22 mouse cellular contexts compared by ENCODE assay signal in the genomic region with DNA sequence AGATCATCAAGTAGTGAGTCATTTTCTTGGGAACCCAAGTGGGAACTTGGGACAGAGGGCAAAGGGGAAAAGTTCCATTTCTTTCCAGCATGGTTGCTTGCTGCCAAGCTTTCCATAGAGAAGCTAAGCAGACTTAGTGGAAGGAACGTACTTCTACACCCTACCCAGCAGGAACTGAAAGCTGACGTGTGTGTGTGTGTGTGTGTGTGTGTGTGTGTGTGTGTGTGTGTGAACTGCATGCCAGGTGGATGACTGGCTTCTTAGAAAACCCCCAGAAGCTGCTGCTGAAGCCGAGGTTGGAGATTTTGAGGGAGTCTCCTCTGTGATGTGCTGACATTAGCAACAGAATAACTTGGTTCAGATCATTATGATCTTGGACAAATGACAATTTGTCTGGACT.
DNase-seq lines count a peak whose midpoint lies in the region; ATAC-seq and TF ChIP-seq lines count a peak whose summit lies in the region.
"Had no signal": no experiment of that assay in that cellular context is flagged by ENCODE, and none has a peak within 500 bp of the region (broad histone marks: within the 10 kb centered on the region; RNA-seq: fewer than 3 reads in every experiment).

No protein-coding gene starts in this region.

- WGBS in lung, postnatal 0 days = 45% methylated on average over 3 of the region's 3 CpGs
- 43% methylated on average over 3 of the region's 3 CpGs for whole genome bisulfite sequencing in lung, adult 2 months

- no peak overlapping the region for H3K4me2 ChIP-seq in lung, postnatal 0 days (replicated peaks; ENCODE audit: low read depth, low read length)
- H3K4me2 ChIP-seq: forebrain, embryonic 15.5 days; heart, embryonic 11.5 days; heart, embryonic 15.5 days; hindbrain, embryonic 13.5 days; intestine, embryonic 15.5 days had no signal

- TF ChIP-seq POLR2A in lung, adult 2 months (IDR thresholded peaks at IDR 0.05; ENCODE audit: borderline replicate concordance, extremely low read depth, low read depth, low read length) = no peak

- H3K4me3 ChIP-seq in lung, postnatal 0 days (ENCODE audit: low read depth, low read length) = no peak overlapping the region
- no peak overlapping the region for H3K4me3 ChIP-seq in lung, adult 2 months (replicated peaks; ENCODE audit: extremely low read depth, low read depth, low read length)
- H3K4me3 ChIP-seq: embryonic facial prominence, embryonic 10.5 days; erythroblast, embryonic 14.5 days; forebrain, embryonic 15.5 days; heart, adult 2 months; heart, embryonic 15.5 days; hindbrain, embryonic 13.5 days; intestine, embryonic 15.5 days had no signal

- no peak for TF ChIP-seq EP300 in lung, postnatal 0 days (IDR thresholded peaks at IDR 0.05)

- H3K27ac ChIP-seq in lung, postnatal 0 days (ENCODE audit: low read length) = no peak overlapping the region
- H3K27ac ChIP-seq: embryonic facial prominence, embryonic 10.5 days; forebrain, embryonic 15.5 days; heart, adult 2 months; heart, embryonic 15.5 days; hindbrain, embryonic 13.5 days had no signal

- no peaks in the 10 kb centered on the region for H3K27me3 ChIP-seq in lung, postnatal 0 days (replicated peaks; ENCODE audit: insufficient read depth, low read length)
- no peaks in the 10 kb centered on the region for H3K27me3 ChIP-seq in splenic B cell, adult 2 months (ENCODE audit: control insufficient read depth, insufficient read depth, low read length, poor library complexity, severe bottlenecking)
- H3K27me3 ChIP-seq: forebrain, embryonic 15.5 days; heart, embryonic 15.5 days; hindbrain, embryonic 13.5 days; intestine, embryonic 15.5 days had no signal

- TF ChIP-seq CTCF in lung, postnatal 0 days (IDR thresholded peaks at IDR 0.05) = no peak
- TF ChIP-seq CTCF in lung, adult 2 months (IDR thresholded peaks at IDR 0.05; ENCODE audit: insufficient read depth, low read length) = no peak

- ATAC-seq in lung, postnatal 0 days = peak; percentile 41
- ATAC-seq: forebrain, embryonic 15.5 days; intestine, embryonic 15.5 days had no signal

- H3K9ac ChIP-seq in lung, postnatal 0 days (replicated peaks; ENCODE audit: low read depth) = no peak overlapping the region
- H3K9ac ChIP-seq: forebrain, embryonic 15.5 days; heart, embryonic 15.5 days; hindbrain, embryonic 13.5 days; intestine, embryonic 15.5 days had no signal

- H3K9me3 ChIP-seq in lung, postnatal 0 days (ENCODE audit: low read length) = no peaks in the 10 kb centered on the region
- H3K9me3 ChIP-seq: forebrain, embryonic 15.5 days; heart, embryonic 15.5 days; hindbrain, embryonic 13.5 days; intestine, embryonic 15.5 days had no signal

- H3K36me3 ChIP-seq in lung, postnatal 0 days (ENCODE audit: insufficient read depth, low read length) = no peaks in the 10 kb centered on the region
- no peaks in the 10 kb centered on the region for H3K36me3 ChIP-seq in splenic B cell, adult 2 months (ENCODE audit: control insufficient read depth, insufficient read depth, low read length, poor library complexity, severe bottlenecking)
- H3K36me3 ChIP-seq: forebrain, embryonic 15.5 days; heart, embryonic 15.5 days; intestine, embryonic 15.5 days had no signal

- H3K4me1 ChIP-seq in lung, postnatal 0 days (ENCODE audit: insufficient read depth, low read depth, low read length) = 0 out of 2 replicates have a peak, but pooled peaks cover 4% of the 10 kb centered on the region
- peaks cover 9% of the 10 kb centered on the region for H3K4me1 ChIP-seq in lung, adult 2 months (ENCODE audit: control insufficient read depth, insufficient read depth, low read length)
- H3K4me1 ChIP-seq: forebrain, embryonic 15.5 days had no signal

- DNase-seq in lung, postnatal 0 days (ENCODE audit: low spot score) = no peak
- DNase-seq in lung, adult 2 months = no peak
- peak; percentile 57 for DNase-seq in A20 (ENCODE audit: low read depth, low spot score)
- peak; percentile 67 for DNase-seq in adipocyte (ENCODE audit: low spot score)
- DNase-seq in splenic B cell, adult 2 months (ENCODE audit: low read depth, low spot score) = peak; percentile 54
- DNase-seq in gastrocnemius, postnatal 25 days = no peak
- DNase-seq in adrenal gland, adult (ENCODE audit: inconsistent age in 2 of 2, low spot score in 1 of 2) = no peak
- no peak for DNase-seq in adrenal gland, postnatal 10 days
- DNase-seq: adrenal gland, postnatal 14 days; cerebellum, adult 18-20 months; cerebellum, adult 9-11 months; cerebellum, postnatal 36 days; gastrocnemius, postnatal 10 days; heart, adult 2 months; heart, postnatal 14 days had no signal

Comparison
In these comparisons a context has a peak if more than half of its experiments do, and no peak if none do; other contexts are left out.
1. DNase-seq: peak in A20 (single experiment), adipocyte (single experiment) and splenic B cell, adult 2 months (single experiment); none in lung, postnatal 0 days (single experiment), lung, adult 2 months (single experiment), gastrocnemius, postnatal 25 days (single experiment), adrenal gland, adult (0 of 2) and adrenal gland, postnatal 10 days (single experiment).